Mouse (Mus musculus): ENCODE results near the gene Tcf15. TPM values are rescaled to one million over a fixed set of nuclear protein-coding genes. Genes with fewer than 3 reads are reported as not detected.

Gene Tcf15
- total RNA-seq (2014; rRNA removed), result 1.6 TPM in 1 of 2 replicates, not detected in the other
- 0.69 and 1.1 TPM in 2 replicates for polyA plus RNA-seq (2015; fragmentation: Nextera tagmentation; extraction: Ambion mirVana)

GRCm38 (mm10) chr2:152143279-152144157, at the start of gene Tcf15:
Gene Tcf15 (plus strand): TSS chr2:152143561.
- Histone ChIP-seq H3K36me3 (ENCODE audit: insufficient read depth) (no peaks in the 10 kb centered on the region), H3K9me3 (ENCODE audit: low read length) (no peaks in the 10 kb centered on the region), H3K4me1 (ENCODE audit: insufficient read depth) (0 out of 2 replicates have a peak, but pooled peaks cover 3% of the 10 kb centered on the region), H3K4me3 (ENCODE audit: low read depth, low read length) (peak within 1 kb of the TSS; percentile 45), H3K27ac (ENCODE audit: low read depth, low read length) (no peak within 1 kb of the TSS), H3K9ac (peak within 1 kb of the TSS; percentile 31), H3K27me3 (ENCODE audit: insufficient read depth, low read length) (peaks cover 15% of the 10 kb centered on the region; the same call in 1 of the 2 replicates), H3K4me2 (ENCODE audit: low read depth) (peak within 1 kb of the TSS; percentile 67)
- WGBS, result under 1% methylated on average over 109 of the region's 118 CpGs
- ATAC-seq, result peak; percentile 69
- TF ChIP-seq CTCF (IDR thresholded peaks at IDR 0.05; ENCODE audit: low read depth), result no peak
- peak; percentile 44 for DNase-seq

- no peak for DNase-seq
Observed at GRCm38 (mm10) chr2:152094856-152095545, 48.4 kb upstream of the Tcf15 start.

GRCm38 (mm10) chr2:152096922-152097321, 46.4 kb upstream of the Tcf15 start:
- ATAC-seq, result no peak
- Histone ChIP-seq H3K4me2 (ENCODE audit: low read depth) (no peak overlapping the region), H3K9ac (no peak overlapping the region), H3K27me3 (ENCODE audit: insufficient read depth, low read length) (no peaks in the 10 kb centered on the region; the same call in 1 of the 2 replicates), H3K36me3 (ENCODE audit: insufficient read depth) (peaks cover 7% of the 10 kb centered on the region; the same call in 1 of the 2 replicates), H3K9me3 (ENCODE audit: low read length) (no peaks in the 10 kb centered on the region), H3K4me1 (ENCODE audit: insufficient read depth) (no peaks in the 10 kb centered on the region), H3K4me3 (ENCODE audit: low read depth, low read length) (no peak overlapping the region), H3K27ac (ENCODE audit: low read depth, low read length) (no peak overlapping the region)
- no peak for TF ChIP-seq CTCF (IDR thresholded peaks at IDR 0.05; ENCODE audit: low read depth)
- 63% methylated on average over 2 of the region's 2 CpGs for WGBS
- DNase-seq, result no peak

More at GRCm38 (mm10) chr2:152094856-152095545, 48.4 kb upstream of the Tcf15 start:
- WGBS, result 18% methylated on average over 29 of the region's 29 CpGs
- ATAC-seq, result no peak
- no peak for TF ChIP-seq CTCF (IDR thresholded peaks at IDR 0.05; ENCODE audit: low read depth)
- H3K36me3 ChIP-seq (ENCODE audit: insufficient read depth), result peaks cover 12% of the 10 kb centered on the region; the same call in 1 of the 2 replicates
- H3K9me3 ChIP-seq (ENCODE audit: low read length), result no peaks in the 10 kb centered on the region
- H3K4me3 ChIP-seq (ENCODE audit: low read depth, low read length), result no peak overlapping the region
- no peak overlapping the region for H3K9ac ChIP-seq
- H3K4me2 ChIP-seq (ENCODE audit: low read depth), result no peak overlapping the region
- no peaks in the 10 kb centered on the region for H3K4me1 ChIP-seq (ENCODE audit: insufficient read depth)
- no peak overlapping the region for H3K27ac ChIP-seq (ENCODE audit: low read depth, low read length)
- no peaks in the 10 kb centered on the region; the same call in 1 of the 2 replicates for H3K27me3 ChIP-seq (ENCODE audit: insufficient read depth, low read length)

- Histone ChIP-seq H3K27ac (ENCODE audit: low read depth, low read length) (no peak overlapping the region), H3K9ac (no peak overlapping the region), H3K9me3 (ENCODE audit: low read length) (no peaks in the 10 kb centered on the region), H3K4me3 (ENCODE audit: low read depth, low read length) (no peak overlapping the region), H3K27me3 (ENCODE audit: insufficient read depth, low read length) (no peaks in the 10 kb centered on the region; the same call in 1 of the 2 replicates), H3K4me1 (ENCODE audit: insufficient read depth) (no peaks in the 10 kb centered on the region), H3K36me3 (ENCODE audit: insufficient read depth) (peaks cover 7% of the 10 kb centered on the region; the same call in 1 of the 2 replicates), H3K4me2 (ENCODE audit: low read depth) (no peak overlapping the region)
- no peak for DNase-seq
- TF ChIP-seq CTCF (IDR thresholded peaks at IDR 0.05; ENCODE audit: low read depth), result no peak
- 69% methylated on average over 11 of the region's 11 CpGs for WGBS
- ATAC-seq, result no peak
Observed at GRCm38 (mm10) chr2:152097916-152098315, 45.4 kb upstream of the Tcf15 start.

- Histone ChIP-seq H3K27me3 (ENCODE audit: insufficient read depth, low read length) (no peaks in the 10 kb centered on the region), H3K4me2 (ENCODE audit: low read depth) (no peak overlapping the region), H3K27ac (ENCODE audit: low read depth, low read length) (no peak overlapping the region), H3K36me3 (ENCODE audit: insufficient read depth) (0 out of 2 replicates have a peak, but pooled peaks cover under 1% of the 10 kb centered on the region), H3K4me1 (ENCODE audit: insufficient read depth) (no peaks in the 10 kb centered on the region), H3K4me3 (ENCODE audit: low read depth, low read length) (no peak overlapping the region), H3K9ac (no peak overlapping the region), H3K9me3 (ENCODE audit: low read length) (no peaks in the 10 kb centered on the region)
- no peak for DNase-seq
- no peak for ATAC-seq
- TF ChIP-seq CTCF (IDR thresholded peaks at IDR 0.05; ENCODE audit: low read depth), result no peak
- 38% methylated on average over 3 of the region's 3 CpGs for WGBS
Observed at GRCm38 (mm10) chr2:152099538-152099937, 43.8 kb upstream of the Tcf15 start.

- Histone ChIP-seq H3K9ac (no peak overlapping the region), H3K4me1 (ENCODE audit: insufficient read depth) (peaks cover 3% of the 10 kb centered on the region; the same call in 1 of the 2 replicates), H3K27ac (ENCODE audit: low read depth, low read length) (no peak overlapping the region), H3K4me3 (ENCODE audit: low read depth, low read length) (no peak overlapping the region), H3K27me3 (ENCODE audit: insufficient read depth, low read length) (no peaks in the 10 kb centered on the region), H3K36me3 (ENCODE audit: insufficient read depth) (no peaks in the 10 kb centered on the region), H3K4me2 (ENCODE audit: low read depth) (no peak overlapping the region), H3K9me3 (ENCODE audit: low read length) (no peaks in the 10 kb centered on the region)
- WGBS, result 70% methylated on average over 13 of the region's 13 CpGs
- DNase-seq (no peak), ATAC-seq (no peak)
- no peak for TF ChIP-seq CTCF (IDR thresholded peaks at IDR 0.05; ENCODE audit: low read depth)
Observed at GRCm38 (mm10) chr2:152101761-152102160, 41.6 kb upstream of the Tcf15 start.
